Mouse (Mus musculus): Measurements from ENCODE around the gene Gm3336.

DNA sequence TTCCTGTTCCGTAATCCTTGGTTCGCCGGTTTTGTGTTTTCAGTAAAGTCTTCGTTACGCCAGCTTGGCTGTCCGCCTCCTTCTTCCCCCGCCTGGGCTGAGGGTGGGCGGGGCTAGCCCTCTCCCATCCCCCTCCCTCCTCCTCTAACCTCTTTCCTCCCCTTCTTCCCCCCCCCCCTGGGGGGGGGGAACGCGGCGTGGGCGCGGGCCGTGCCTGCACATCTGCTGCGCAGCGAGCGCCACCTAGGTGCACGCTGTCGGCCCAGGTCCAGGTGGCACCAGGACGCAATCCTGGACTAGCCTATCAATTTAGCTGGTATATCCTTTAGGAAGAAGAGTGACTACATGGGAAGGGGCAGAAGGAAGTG is 17.8 kb upstream of the Gm3336 start:
- peak; percentile 50 for TF ChIP-seq CTCF (IDR thresholded peaks at IDR 0.05; ENCODE audit: low read depth, low read length)
- TF ChIP-seq POLR2A (IDR thresholded peaks at IDR 0.05; ENCODE audit: borderline replicate concordance, low read depth, low read length): no peak
